Mouse (Mus musculus) kidney, adult 2 months (tissue): Measurements from ENCODE around the gene Mtcl1.

ENCODE experiments used
- CTCF ChIP-seq: fragments of 200-500 bp; conservative IDR thresholded peaks from 2 replicates; pipeline ENCODE4 v1.5.1; 2011; ENCODE audit warnings: low read depth, mild to moderate bottlenecking, control low read depth, low read length, moderate library complexity, mixed read lengths; ENCODE audit not compliant: insufficient read depth, insufficient read length
- POLR2A ChIP-seq: fragments of 200-500 bp; IDR thresholded peaks from one replicate; pipeline ENCODE4 v1.6.1; 2011; ENCODE audit warnings: low read depth, low read length, control low read depth

GRCm38 (mm10) chr17:66414331-66414730 is 35.2 kb downstream of the Mtcl1 start:
- TF ChIP-seq POLR2A (no peak), CTCF (no peak)
